Mouse (Mus musculus) kidney, postnatal 14 days (tissue): ENCODE results near the gene Mpdz.
A peak's percentile ranks its signal among the peaks of the same experiment; 100 is the strongest.

Source experiments
- DNase-seq: peaks from one replicate; pipeline ENCODE4 v3.0.0; 2022; ENCODE audit warnings: mixed read lengths

Mpdz gene

GRCm38 (mm10) chr4:81279451-81279850 is 163.2 kb downstream of the Mpdz start:
- DNase-seq = peak; percentile 70

GRCm38 (mm10) chr4:81275957-81276715 is 166.5 kb downstream of the Mpdz start:
- peak; percentile 72 for DNase-seq

GRCm38 (mm10) chr4:81273067-81273466 is 169.5 kb downstream of the Mpdz start:
- no peak for DNase-seq

- DNase-seq = no peak
These were observed 189.5 kb downstream of the Mpdz start for GRCm38 (mm10) chr4:81252859-81253780.

- DNase-seq = peak; percentile 22
These were observed 190.3 kb downstream of the Mpdz start for GRCm38 (mm10) chr4:81252334-81252733.

- peak; percentile 61 for DNase-seq
These were observed 190.7 kb downstream of the Mpdz start for GRCm38 (mm10) chr4:81251934-81252333.

- no peak for DNase-seq
These were observed 193.4 kb downstream of the Mpdz start for GRCm38 (mm10) chr4:81249245-81249644.

- no peak for DNase-seq
These were observed 206.4 kb downstream of the Mpdz start for GRCm38 (mm10) chr4:81236227-81236626.
